Mouse (Mus musculus): ENCODE measurements around the gene Entpd7. TPM values are rescaled to one million over a fixed set of nuclear protein-coding genes. Genes with fewer than 3 reads are reported as not detected.

Gene Entpd7
- polyA plus RNA-seq, 1 experiment from 2014 or later, result 15.4 TPM

- Histone ChIP-seq H3K27me3 (ENCODE audit: control insufficient read depth, insufficient read depth, low read length) (no peaks in the 10 kb centered on the region), H3K36me3 (ENCODE audit: control insufficient read depth, insufficient read depth, low read length) (no peaks in the 10 kb centered on the region; the same call in 1 of the 2 replicates), H3K9me3 (ENCODE audit: control insufficient read depth, low read length) (no peaks in the 10 kb centered on the region), H3K27ac (ENCODE audit: low read depth, low read length) (no peak overlapping the region), H3K4me3 (ENCODE audit: low read depth, low read length) (no peak overlapping the region), H3K4me1 (replicated peaks; ENCODE audit: control insufficient read depth, insufficient read depth, low read length) (no peaks in the 10 kb centered on the region), H3K4me2 (replicated peaks; ENCODE audit: low read depth, low read length) (no peak overlapping the region), H3K9ac (ENCODE audit: low read depth, low read length) (no peak overlapping the region)
- DNase-seq (ENCODE audit: low spot score) (no peak), ATAC-seq (ENCODE audit: low FRiP score) (no peak)
- 95% methylated on average over 7 of the region's 7 CpGs for WGBS
Observed at GRCm38 (mm10) chr19:43708206-43708605, 18.7 kb downstream of the Entpd7 start.

GRCm38 (mm10) chr19:43709317-43709716 is 19.8 kb downstream of the Entpd7 start:
- H3K9ac ChIP-seq (ENCODE audit: low read depth, low read length), result no peak overlapping the region
- no peak overlapping the region for H3K4me2 ChIP-seq (replicated peaks; ENCODE audit: low read depth, low read length)
- WGBS, result 74% methylated on average over 8 of the region's 8 CpGs
- H3K4me1 ChIP-seq (replicated peaks; ENCODE audit: control insufficient read depth, insufficient read depth, low read length), result no peaks in the 10 kb centered on the region
- H3K36me3 ChIP-seq (ENCODE audit: control insufficient read depth, insufficient read depth, low read length), result no peaks in the 10 kb centered on the region; the same call in 1 of the 2 replicates
- ATAC-seq (ENCODE audit: low FRiP score) (no peak), DNase-seq (ENCODE audit: low spot score) (no peak)
- no peak overlapping the region for H3K4me3 ChIP-seq (ENCODE audit: low read depth, low read length)
- no peaks in the 10 kb centered on the region for H3K27me3 ChIP-seq (ENCODE audit: control insufficient read depth, insufficient read depth, low read length)
- H3K9me3 ChIP-seq (ENCODE audit: control insufficient read depth, low read length), result no peaks in the 10 kb centered on the region
- no peak overlapping the region for H3K27ac ChIP-seq (ENCODE audit: low read depth, low read length)

GRCm38 (mm10) chr19:43711159-43711916 is 21.9 kb downstream of the Entpd7 start:
- no peak overlapping the region for H3K4me2 ChIP-seq (replicated peaks; ENCODE audit: low read depth, low read length)
- no peaks in the 10 kb centered on the region for H3K36me3 ChIP-seq (ENCODE audit: control insufficient read depth, insufficient read depth, low read length)
- H3K4me1 ChIP-seq (replicated peaks; ENCODE audit: control insufficient read depth, insufficient read depth, low read length), result no peaks in the 10 kb centered on the region
- DNase-seq (ENCODE audit: low spot score) (no peak), ATAC-seq (ENCODE audit: low FRiP score) (no peak)
- H3K9me3 ChIP-seq (ENCODE audit: control insufficient read depth, low read length), result no peaks in the 10 kb centered on the region
- no peak overlapping the region for H3K4me3 ChIP-seq (ENCODE audit: low read depth, low read length)
- no peak overlapping the region for H3K9ac ChIP-seq (ENCODE audit: low read depth, low read length)
- H3K27me3 ChIP-seq (ENCODE audit: control insufficient read depth, insufficient read depth, low read length), result no peaks in the 10 kb centered on the region
- WGBS, result 70% methylated on average over 17 of the region's 22 CpGs
- H3K27ac ChIP-seq (ENCODE audit: low read depth, low read length), result no peak overlapping the region

GRCm38 (mm10) chr19:43711971-43712370 is 22.5 kb downstream of the Entpd7 start:
- Histone ChIP-seq H3K9me3 (ENCODE audit: control insufficient read depth, low read length) (no peaks in the 10 kb centered on the region), H3K4me1 (replicated peaks; ENCODE audit: control insufficient read depth, insufficient read depth, low read length) (no peaks in the 10 kb centered on the region), H3K4me2 (replicated peaks; ENCODE audit: low read depth, low read length) (no peak overlapping the region), H3K9ac (ENCODE audit: low read depth, low read length) (no peak overlapping the region), H3K36me3 (ENCODE audit: control insufficient read depth, insufficient read depth, low read length) (no peaks in the 10 kb centered on the region), H3K27me3 (ENCODE audit: control insufficient read depth, insufficient read depth, low read length) (no peaks in the 10 kb centered on the region), H3K27ac (ENCODE audit: low read depth, low read length) (no peak overlapping the region), H3K4me3 (ENCODE audit: low read depth, low read length) (no peak overlapping the region)
- WGBS, result 83% methylated on average over 5 of the region's 5 CpGs
- DNase-seq (ENCODE audit: low spot score) (no peak), ATAC-seq (ENCODE audit: low FRiP score) (no peak)

GRCm38 (mm10) chr19:43720061-43720460 is 30.6 kb downstream of the Entpd7 start:
- Histone ChIP-seq H3K36me3 (ENCODE audit: control insufficient read depth, insufficient read depth, low read length) (no peaks in the 10 kb centered on the region), H3K9me3 (ENCODE audit: control insufficient read depth, low read length) (no peaks in the 10 kb centered on the region), H3K27ac (ENCODE audit: low read depth, low read length) (no peak overlapping the region), H3K4me1 (replicated peaks; ENCODE audit: control insufficient read depth, insufficient read depth, low read length) (no peaks in the 10 kb centered on the region), H3K4me3 (ENCODE audit: low read depth, low read length) (no peak overlapping the region), H3K4me2 (replicated peaks; ENCODE audit: low read depth, low read length) (no peak overlapping the region), H3K9ac (ENCODE audit: low read depth, low read length) (no peak overlapping the region), H3K27me3 (ENCODE audit: control insufficient read depth, insufficient read depth, low read length) (no peaks in the 10 kb centered on the region)
- no peak for DNase-seq (ENCODE audit: low spot score)
- WGBS, result 96% methylated on average over 11 of the region's 11 CpGs
- no peak for ATAC-seq (ENCODE audit: low FRiP score)

GRCm38 (mm10) chr19:43722891-43723290 is 33.4 kb downstream of the Entpd7 start:
- ATAC-seq (ENCODE audit: low FRiP score) (no peak), DNase-seq (ENCODE audit: low spot score) (no peak)
- H3K4me1 ChIP-seq (replicated peaks; ENCODE audit: control insufficient read depth, insufficient read depth, low read length), result no peaks in the 10 kb centered on the region
- H3K27me3 ChIP-seq (ENCODE audit: control insufficient read depth, insufficient read depth, low read length), result no peaks in the 10 kb centered on the region
- no peak overlapping the region for H3K9ac ChIP-seq (ENCODE audit: low read depth, low read length)
- WGBS, result 73% methylated on average over 8 of the region's 8 CpGs
- no peak overlapping the region for H3K27ac ChIP-seq (ENCODE audit: low read depth, low read length)
- H3K36me3 ChIP-seq (ENCODE audit: control insufficient read depth, insufficient read depth, low read length), result no peaks in the 10 kb centered on the region
- H3K4me3 ChIP-seq (ENCODE audit: low read depth, low read length), result no peak overlapping the region
- no peak overlapping the region for H3K4me2 ChIP-seq (replicated peaks; ENCODE audit: low read depth, low read length)
- H3K9me3 ChIP-seq (ENCODE audit: control insufficient read depth, low read length), result no peaks in the 10 kb centered on the region

GRCm38 (mm10) chr19:43723501-43723900 is 34.0 kb downstream of the Entpd7 start:
- Histone ChIP-seq H3K4me3 (ENCODE audit: low read depth, low read length) (no peak overlapping the region), H3K27ac (ENCODE audit: low read depth, low read length) (no peak overlapping the region), H3K9me3 (ENCODE audit: control insufficient read depth, low read length) (no peaks in the 10 kb centered on the region), H3K27me3 (ENCODE audit: control insufficient read depth, insufficient read depth, low read length) (no peaks in the 10 kb centered on the region), H3K36me3 (ENCODE audit: control insufficient read depth, insufficient read depth, low read length) (no peaks in the 10 kb centered on the region), H3K9ac (ENCODE audit: low read depth, low read length) (no peak overlapping the region), H3K4me1 (replicated peaks; ENCODE audit: control insufficient read depth, insufficient read depth, low read length) (no peaks in the 10 kb centered on the region), H3K4me2 (replicated peaks; ENCODE audit: low read depth, low read length) (no peak overlapping the region)
- no peak for DNase-seq (ENCODE audit: low spot score)
- no peak for ATAC-seq (ENCODE audit: low FRiP score)
- 81% methylated on average over 10 of the region's 10 CpGs for WGBS

- Histone ChIP-seq H3K27ac (ENCODE audit: low read depth, low read length) (no peak overlapping the region), H3K9ac (ENCODE audit: low read depth, low read length) (no peak overlapping the region), H3K27me3 (ENCODE audit: control insufficient read depth, insufficient read depth, low read length) (no peaks in the 10 kb centered on the region), H3K4me1 (replicated peaks; ENCODE audit: control insufficient read depth, insufficient read depth, low read length) (no peaks in the 10 kb centered on the region), H3K36me3 (ENCODE audit: control insufficient read depth, insufficient read depth, low read length) (no peaks in the 10 kb centered on the region), H3K9me3 (ENCODE audit: control insufficient read depth, low read length) (no peaks in the 10 kb centered on the region), H3K4me3 (ENCODE audit: low read depth, low read length) (no peak overlapping the region), H3K4me2 (replicated peaks; ENCODE audit: low read depth, low read length) (no peak overlapping the region)
- WGBS, result 88% methylated on average over 20 of the region's 20 CpGs
- ATAC-seq (ENCODE audit: low FRiP score) (no peak), DNase-seq (ENCODE audit: low spot score) (no peak)
Observed at GRCm38 (mm10) chr19:43724194-43724593, 34.7 kb downstream of the Entpd7 start.

- no peak for DNase-seq (ENCODE audit: low spot score)
- Histone ChIP-seq H3K27ac (ENCODE audit: low read depth, low read length) (no peak overlapping the region), H3K4me1 (replicated peaks; ENCODE audit: control insufficient read depth, insufficient read depth, low read length) (no peaks in the 10 kb centered on the region), H3K4me3 (ENCODE audit: low read depth, low read length) (no peak overlapping the region), H3K4me2 (replicated peaks; ENCODE audit: low read depth, low read length) (no peak overlapping the region), H3K36me3 (ENCODE audit: control insufficient read depth, insufficient read depth, low read length) (no peaks in the 10 kb centered on the region), H3K27me3 (ENCODE audit: control insufficient read depth, insufficient read depth, low read length) (no peaks in the 10 kb centered on the region), H3K9me3 (ENCODE audit: control insufficient read depth, low read length) (no peaks in the 10 kb centered on the region), H3K9ac (ENCODE audit: low read depth, low read length) (no peak overlapping the region)
- ATAC-seq (ENCODE audit: low FRiP score), result no peak
- 94% methylated on average over 7 of the region's 7 CpGs for WGBS
Observed at GRCm38 (mm10) chr19:43724821-43725220, 35.3 kb downstream of the Entpd7 start.
